ENCODE assay signal across 9 mouse cellular contexts in genomic region chr6:4994161-4994919, GRCm38 (mm10).
DNase-seq lines count a peak whose midpoint lies in the region; ATAC-seq and TF ChIP-seq lines count a peak whose summit lies in the region.
"Had no signal": no experiment of that assay in that cellular context is flagged by ENCODE, and none has a peak within 500 bp of the region (broad histone marks: within the 10 kb centered on the region; RNA-seq: fewer than 3 reads in every experiment).

No protein-coding gene starts in this region.

- peak overlapping the region; percentile 41 for H3K27ac ChIP-seq in gastrocnemius, adult 2 months
- no peak overlapping the region; the same call in 1 of the 2 replicates for H3K27ac ChIP-seq in midbrain, embryonic 13.5 days

- peaks cover 19% of the 10 kb centered on the region for H3K4me1 ChIP-seq in midbrain, embryonic 13.5 days (replicated peaks)
- H3K4me1 ChIP-seq: megakaryocyte, embryonic 14.5 days had no signal

- WGBS in midbrain, embryonic 13.5 days: 23% methylated on average over 14 of the region's 14 CpGs

- no peak for DNase-seq in gastrocnemius, adult 2 months
- DNase-seq in gastrocnemius, postnatal 10 days: no peak
- peak; percentile 41 for DNase-seq in brain, embryonic 14.5 days (ENCODE audit: low read depth)
- peak; percentile 25 to 26 for DNase-seq in heart, postnatal 10 days
- no peak for DNase-seq in cerebellum, adult 8-10 months
- DNase-seq in natural killer cell, adult 2 months (ENCODE audit: low spot score in 2 of 2): no peak

- no peak for TF ChIP-seq POLR2A in brain, embryonic 14.5 days (IDR thresholded peaks at IDR 0.05; ENCODE audit: borderline replicate concordance, extremely low read depth, insufficient read depth, insufficient read length, poor library complexity, severe bottlenecking)

- intact Hi-C loops in gastrocnemius, adult 2 months (cut with DNase I): no loop called here
- intact Hi-C loops in heart, postnatal 10 days (cut with DNase I): no loop called here

- H3K9ac ChIP-seq in midbrain, embryonic 13.5 days (replicated peaks): no peak overlapping the region

- H3K4me2 ChIP-seq in midbrain, embryonic 13.5 days (replicated peaks): peak overlapping the region; percentile 48

- H3K4me3 ChIP-seq in gastrocnemius, adult 2 months: peak overlapping the region; percentile 55
- peak overlapping the region; percentile 9; the same call in 1 of the 2 replicates for H3K4me3 ChIP-seq in midbrain, embryonic 13.5 days (replicated peaks)
- H3K4me3 ChIP-seq: megakaryocyte, embryonic 14.5 days had no signal

- H3K36me3 ChIP-seq in midbrain, embryonic 13.5 days: no peaks in the 10 kb centered on the region

- TF ChIP-seq CTCF in gastrocnemius, adult 2 months (IDR thresholded peaks at IDR 0.05): no peak
- no peak for TF ChIP-seq CTCF in brain, embryonic 14.5 days (IDR thresholded peaks at IDR 0.05; ENCODE audit: borderline replicate concordance, extremely low read depth, insufficient read depth, insufficient read length)

- H3K27me3 ChIP-seq in midbrain, embryonic 13.5 days: no peaks in the 10 kb centered on the region

- no peaks in the 10 kb centered on the region for H3K9me3 ChIP-seq in midbrain, embryonic 13.5 days
- H3K9me3 ChIP-seq: megakaryocyte, embryonic 14.5 days had no signal

- peak; percentile 85 for ATAC-seq in midbrain, embryonic 13.5 days
- no peak for ATAC-seq in erythroid progenitor cell, adult 5-6 weeks (replicated peaks; ENCODE audit: low FRiP score, poor library complexity, severe bottlenecking)

Comparison
In these comparisons a context has a peak if more than half of its experiments do, and no peak if none do; other contexts are left out.
1. DNase-seq: peak in brain, embryonic 14.5 days (single experiment) and heart, postnatal 10 days (2 of 2); none in gastrocnemius, adult 2 months (single experiment), gastrocnemius, postnatal 10 days (single experiment), cerebellum, adult 8-10 months (single experiment) and natural killer cell, adult 2 months (0 of 2).